Mouse (Mus musculus): ENCODE measurements around the gene Uxs1.

The Uxs1 gene

GRCm38 (mm10) chr1:43827763-43828194 lies at the start of gene Uxs1:
TSS of gene Uxs1 (minus strand) at chr1:43827800.
- peak; percentile 98 for DNase-seq

- peak; percentile 59 for DNase-seq
Observed at GRCm38 (mm10) chr1:43877233-43877632, 49.6 kb upstream of the Uxs1 start.

GRCm38 (mm10) chr1:43871116-43871515 lies 43.5 kb upstream of the Uxs1 start:
- no peak for DNase-seq

GRCm38 (mm10) chr1:43868510-43868909 lies 40.9 kb upstream of the Uxs1 start:
- no peak for DNase-seq

- no peak for DNase-seq
Observed at GRCm38 (mm10) chr1:43864758-43865157, 37.2 kb upstream of the Uxs1 start.

- DNase-seq: no peak
Observed at GRCm38 (mm10) chr1:43862614-43863013, 35.0 kb upstream of the Uxs1 start.

- DNase-seq: no peak
Observed at GRCm38 (mm10) chr1:43858988-43859387, 31.4 kb upstream of the Uxs1 start.

GRCm38 (mm10) chr1:43857656-43858055 lies 30.1 kb upstream of the Uxs1 start:
- DNase-seq: no peak

- no peak for DNase-seq
Observed at GRCm38 (mm10) chr1:43855591-43855990, 28.0 kb upstream of the Uxs1 start.

- no peak for DNase-seq
Observed at GRCm38 (mm10) chr1:43843398-43843797, 15.8 kb upstream of the Uxs1 start.

- DNase-seq: no peak
Observed at GRCm38 (mm10) chr1:43837236-43837635, 9.6 kb upstream of the Uxs1 start.

GRCm38 (mm10) chr1:43830096-43830495 lies 2.5 kb upstream of the Uxs1 start:
- DNase-seq: no peak

GRCm38 (mm10) chr1:43827002-43827762 lies 418 bp downstream of the Uxs1 start:
- DNase-seq: no peak

GRCm38 (mm10) chr1:43826628-43827001 lies 985 bp downstream of the Uxs1 start:
- no peak for DNase-seq

- no peak for DNase-seq
Observed at GRCm38 (mm10) chr1:43823406-43823805, 4.2 kb downstream of the Uxs1 start.

- no peak for DNase-seq
Observed at GRCm38 (mm10) chr1:43822586-43822985, 5.0 kb downstream of the Uxs1 start.

GRCm38 (mm10) chr1:43821804-43822203 lies 5.8 kb downstream of the Uxs1 start:
- no peak for DNase-seq

GRCm38 (mm10) chr1:43820571-43820970 lies 7.0 kb downstream of the Uxs1 start:
- DNase-seq: no peak

- DNase-seq: no peak
Observed at GRCm38 (mm10) chr1:43819091-43819490, 8.5 kb downstream of the Uxs1 start.

- no peak for DNase-seq
Observed at GRCm38 (mm10) chr1:43818356-43818755, 9.2 kb downstream of the Uxs1 start.

- DNase-seq: no peak
Observed at GRCm38 (mm10) chr1:43811764-43812163, 15.8 kb downstream of the Uxs1 start.

- no peak for DNase-seq
Observed at GRCm38 (mm10) chr1:43811055-43811454, 16.5 kb downstream of the Uxs1 start.

GRCm38 (mm10) chr1:43809351-43809750 lies 18.2 kb downstream of the Uxs1 start:
- DNase-seq: no peak

- no peak for DNase-seq
Observed at GRCm38 (mm10) chr1:43803906-43804474, 23.6 kb downstream of the Uxs1 start.

GRCm38 (mm10) chr1:43798048-43798447 lies 29.6 kb downstream of the Uxs1 start:
- DNase-seq: no peak

All from right cerebral cortex, postnatal 25 days (tissue).